Mouse (Mus musculus) liver, postnatal 0 days (tissue): ENCODE results near the gene Zfhx3. TPM values are rescaled to one million over a fixed set of nuclear protein-coding genes. Genes with fewer than 3 reads are reported as not detected.

Experiments
- ATAC-seq: fragments of 200-750 bp; cut with Nextera tagmentation; 2 replicates; pipeline ENCODE4 v1.8.0; 2017; ENCODE audit warnings: mild to moderate bottlenecking, moderate library complexity
- DNase-seq: peaks from one replicate; pipeline ENCODE4 v3.0.0-alpha.2; 2016
- H3K27ac ChIP-seq: fragments of 300-500 bp; sonication (generic); 2 replicates; pipeline ENCODE4 v1.5.1; 2014; ENCODE audit warnings: antibody characterized with exemption, moderate library complexity, mild to moderate bottlenecking, low read depth
- H3K27me3 ChIP-seq: fragments of 300-500 bp; sonication (generic); 2 replicates; pipeline ENCODE4 v1.6.1; 2014; ENCODE audit warnings: low read length, control low read depth, mixed read lengths; ENCODE audit not compliant: insufficient read depth
- H3K36me3 ChIP-seq: fragments of 300-500 bp; sonication (generic); replicated peaks from 2 replicates; pipeline ENCODE4 v1.6.1; 2014; ENCODE audit warnings: mild to moderate bottlenecking, control low read depth, low read length, moderate library complexity, mixed read lengths; ENCODE audit not compliant: insufficient read depth
- H3K4me1 ChIP-seq: fragments of 300-500 bp; sonication (generic); 2 replicates; pipeline ENCODE4 v1.6.1; 2014; ENCODE audit warnings: antibody characterized with exemption, mild to moderate bottlenecking, control low read depth; ENCODE audit not compliant: insufficient read depth
- H3K4me2 ChIP-seq: fragments of 300-500 bp; sonication (generic); 2 replicates; pipeline ENCODE4 v1.6.1; 2014; ENCODE audit warnings: low read depth, mild to moderate bottlenecking, low read length, moderate library complexity, mixed read lengths
- H3K4me3 ChIP-seq: fragments of 300-500 bp; sonication (generic); 2 replicates; pipeline ENCODE4 v1.5.1; 2014; ENCODE audit warnings: low read depth, low read length
- H3K9ac ChIP-seq: fragments of 300-500 bp; sonication (generic); replicated peaks from 2 replicates; pipeline ENCODE4 v1.6.1; 2014; ENCODE audit warnings: mild to moderate bottlenecking, moderate library complexity
- H3K9me3 ChIP-seq: fragments of 300-500 bp; sonication (generic); 2 replicates; pipeline ENCODE4 v1.6.1; 2016; ENCODE audit warnings: mild to moderate bottlenecking, control low read depth, low read length, mixed read lengths
- CTCF ChIP-seq: sonication (generic); IDR thresholded peaks from 2 replicates; pipeline ENCODE4 v1.5.1; 2016; ENCODE audit warnings: antibody characterized with exemption, low read depth
- EP300 ChIP-seq: IDR thresholded peaks from 2 replicates; pipeline ENCODE4 v1.6.1; 2016; ENCODE audit warnings: antibody characterized with exemption, low read depth, mild to moderate bottlenecking
- WGBS: fragments of 180-500 bp; shearing (Covaris S2); extraction: QIAGEN DNeasy Blood & Tissue Kit; methylation state at CpG from one replicate; pipeline ENCODE4 v1.1.7; 2014; ENCODE audit not compliant: insufficient replicate concordance; 5-methylcytosine and 5-hydroxymethylcytosine counted together
- polyA plus RNA-seq: library from polyadenylated mRNA; unstranded; fragments of >200 nt; fragmentation: Nextera tagmentation; extraction: Ambion mirVana; gene quantifications from 2 replicates; pipeline ENCODE4 v1.2.1, GENCODE M21; 2015

Gene Zfhx3
- polyA plus RNA-seq, 1 experiment from 2014 or later = 1.2 TPM

DNA sequence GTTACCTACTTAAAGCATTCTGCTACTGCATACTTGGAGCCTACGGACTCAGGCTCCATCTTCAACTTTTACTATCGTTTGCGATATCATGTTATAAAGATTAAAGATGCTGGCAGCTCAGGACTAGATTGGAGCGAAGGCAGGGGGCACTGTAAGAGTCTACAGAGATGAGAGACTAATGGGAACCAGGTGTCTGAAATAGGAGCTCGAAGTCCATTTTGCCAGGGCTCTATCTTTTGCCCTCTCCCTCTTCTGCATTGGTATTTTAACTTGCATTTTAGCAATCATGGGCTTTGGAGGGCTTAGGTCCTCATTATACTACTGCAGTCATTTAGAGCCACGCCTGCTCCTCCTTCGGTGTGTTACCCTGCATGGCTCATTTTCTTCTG, 1035.9 kb downstream of the Zfhx3 start:
- Histone ChIP-seq H3K9ac (no peak overlapping the region), H3K4me3 (no peak overlapping the region), H3K27ac (no peak overlapping the region), H3K9me3 (no peaks in the 10 kb centered on the region), H3K4me1 (no peaks in the 10 kb centered on the region), H3K27me3 (no peaks in the 10 kb centered on the region), H3K4me2 (no peak overlapping the region), H3K36me3 (no peaks in the 10 kb centered on the region)
- 83% methylated on average over 7 of the region's 7 CpGs for WGBS
- TF ChIP-seq CTCF (no peak), EP300 (no peak)
- ATAC-seq (no peak), DNase-seq (no peak)

DNA sequence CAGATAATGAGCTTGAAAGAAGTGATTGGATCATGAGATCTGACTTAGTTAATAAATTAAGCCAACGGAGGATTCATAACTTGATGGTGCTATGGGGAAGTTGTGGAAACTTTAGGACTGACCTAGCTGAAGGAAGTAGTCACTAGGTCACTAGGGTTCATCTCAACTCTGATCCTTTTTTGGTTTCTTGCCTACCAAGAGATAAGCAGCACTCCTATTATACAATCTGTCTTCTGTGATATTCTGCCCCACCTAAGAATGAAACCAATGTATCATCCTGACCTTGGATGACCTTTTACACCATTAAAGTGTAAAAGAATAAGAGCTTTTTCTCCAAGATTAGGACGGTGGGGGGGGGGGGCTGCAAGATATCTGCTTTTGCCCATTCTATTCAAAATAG, 1042.5 kb downstream of the Zfhx3 start:
- Histone ChIP-seq H3K4me1 (no peaks in the 10 kb centered on the region), H3K27ac (no peak overlapping the region), H3K4me2 (no peak overlapping the region), H3K36me3 (no peaks in the 10 kb centered on the region), H3K9me3 (no peaks in the 10 kb centered on the region), H3K9ac (no peak overlapping the region), H3K4me3 (no peak overlapping the region), H3K27me3 (no peaks in the 10 kb centered on the region)
- ATAC-seq (no peak), DNase-seq (no peak)
- WGBS = 52% methylated on average over 2 of the region's 2 CpGs
- TF ChIP-seq CTCF = no peak
- TF ChIP-seq EP300 = no peak

DNA sequence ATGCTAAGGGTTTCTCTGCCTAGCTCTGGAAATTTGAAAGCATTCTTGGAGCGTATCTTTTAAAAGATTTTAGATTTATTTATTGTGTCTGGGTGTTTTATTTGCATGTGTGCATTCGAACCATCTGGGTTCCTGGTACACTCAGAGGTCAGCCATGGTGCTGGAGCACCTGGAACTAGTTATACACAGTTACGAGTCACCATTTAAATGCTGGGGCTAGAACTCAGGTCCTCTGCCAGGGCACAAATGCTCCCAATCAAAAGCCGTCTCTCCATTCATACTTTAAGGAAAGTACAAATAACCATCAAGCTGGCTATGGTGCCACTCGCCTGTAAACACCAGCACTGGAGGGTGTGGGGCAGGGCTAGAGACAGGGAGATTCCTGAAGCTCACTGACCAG, 1047.4 kb downstream of the Zfhx3 start:
- Histone ChIP-seq H3K27ac (peak overlapping the region; percentile 88), H3K9ac (no peak overlapping the region)
- WGBS = 73% methylated on average over 5 of the region's 5 CpGs

DNA sequence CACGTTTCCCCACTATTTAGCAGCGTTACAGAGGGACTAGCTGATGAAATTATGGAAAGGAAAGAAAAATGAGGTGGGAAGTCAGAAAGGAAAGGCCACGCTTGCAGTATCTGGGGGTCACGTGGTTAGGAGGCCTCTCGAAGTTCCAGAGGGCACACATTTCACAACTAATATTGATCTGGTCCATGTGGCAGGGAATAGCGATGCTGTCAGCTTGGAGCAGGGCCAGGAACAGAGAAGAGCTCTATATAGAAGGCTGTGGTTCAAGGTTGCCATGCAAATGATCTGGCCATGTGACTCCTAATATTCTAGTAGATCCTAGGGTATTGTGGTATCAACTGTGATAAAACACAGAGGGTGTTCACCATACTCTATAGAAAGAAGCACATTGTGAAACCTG, 1048.1 kb downstream of the Zfhx3 start:
- H3K4me2 ChIP-seq = no peak overlapping the region
- peak overlapping the region; percentile 88 for H3K27ac ChIP-seq
- H3K9me3 ChIP-seq = no peaks in the 10 kb centered on the region
- TF ChIP-seq EP300 (peak; percentile 86), CTCF (no peak)
- H3K9ac ChIP-seq = no peak overlapping the region
- no peaks in the 10 kb centered on the region for H3K36me3 ChIP-seq
- ATAC-seq (peak; percentile 92), DNase-seq (peak; percentile 76)
- 54% methylated on average over 6 of the region's 6 CpGs for WGBS
- peaks cover 3% of the 10 kb centered on the region; the same call in 1 of the 2 replicates for H3K4me1 ChIP-seq
- no peak overlapping the region for H3K4me3 ChIP-seq
- no peaks in the 10 kb centered on the region for H3K27me3 ChIP-seq

More for the DNA sequence above, 1047.4 kb downstream of the Zfhx3 start:
- no peaks in the 10 kb centered on the region for H3K27me3 ChIP-seq
- DNase-seq (no peak), ATAC-seq (peak; percentile 46; the same call in 1 of the 2 replicates)
- no peaks in the 10 kb centered on the region for H3K36me3 ChIP-seq
- no peaks in the 10 kb centered on the region for H3K9me3 ChIP-seq
- no peak overlapping the region for H3K4me3 ChIP-seq
- peaks cover 3% of the 10 kb centered on the region; the same call in 1 of the 2 replicates for H3K4me1 ChIP-seq
- no peak for TF ChIP-seq EP300
- TF ChIP-seq CTCF = no peak
- no peak overlapping the region for H3K4me2 ChIP-seq

DNA sequence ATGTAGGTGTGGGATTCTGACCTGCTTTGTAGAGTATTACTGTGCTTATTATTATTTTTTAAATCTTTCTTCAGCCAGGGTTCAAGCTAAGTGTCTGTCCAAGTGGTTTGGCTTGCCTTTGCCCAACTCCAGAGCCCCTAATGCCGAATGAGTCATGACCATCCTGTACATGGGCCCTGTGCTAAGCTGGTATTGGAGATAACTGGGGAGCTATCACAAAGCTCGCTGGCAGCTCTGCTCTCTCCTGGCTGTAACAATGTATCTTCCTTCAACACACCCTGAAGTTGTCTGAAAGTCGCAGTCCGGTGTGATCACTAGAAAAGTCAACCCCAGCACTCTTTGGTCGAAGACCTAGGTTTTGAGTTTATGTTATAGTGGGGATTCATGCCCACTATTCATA, 1049.0 kb downstream of the Zfhx3 start:
- Histone ChIP-seq H3K4me2 (no peak overlapping the region), H3K27ac (peak overlapping the region; percentile 81)
- 75% methylated on average over 5 of the region's 5 CpGs for WGBS

DNA sequence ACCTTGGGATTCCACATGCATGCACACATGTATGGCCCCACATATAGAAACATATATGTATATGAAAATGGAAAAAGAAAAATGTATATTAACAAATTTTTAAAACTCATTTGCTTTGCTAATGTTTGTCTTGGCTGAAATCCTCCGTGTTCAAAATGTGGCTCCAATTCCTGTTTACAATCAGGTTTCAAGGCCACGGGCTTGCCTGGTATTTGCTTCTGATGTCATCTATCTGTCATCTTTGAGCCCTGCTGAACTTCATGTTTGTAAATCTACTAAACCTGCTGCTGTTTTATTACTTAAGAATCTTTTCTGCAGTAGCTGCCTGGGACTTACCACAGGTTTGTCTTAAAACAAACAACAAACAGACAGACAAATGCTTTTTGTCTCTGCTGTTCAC, 1051.3 kb downstream of the Zfhx3 start:
- WGBS = 53% methylated on average over 2 of the region's 2 CpGs
- H3K4me1 ChIP-seq = peaks cover 3% of the 10 kb centered on the region; the same call in 1 of the 2 replicates
- H3K4me2 ChIP-seq = no peak overlapping the region
- peak; percentile 21 for DNase-seq
- no peaks in the 10 kb centered on the region for H3K27me3 ChIP-seq
- TF ChIP-seq EP300 (peak; percentile 51; the same call in 1 of the 2 replicates), CTCF (no peak)
- no peaks in the 10 kb centered on the region for H3K9me3 ChIP-seq
- H3K9ac ChIP-seq = peak overlapping the region; percentile 35; the same call in 1 of the 2 replicates
- peak; percentile 52 for ATAC-seq
- H3K4me3 ChIP-seq = no peak overlapping the region
- H3K27ac ChIP-seq = peak overlapping the region; percentile 95
- no peaks in the 10 kb centered on the region for H3K36me3 ChIP-seq

More for the DNA sequence above, 1049.0 kb downstream of the Zfhx3 start:
- H3K36me3 ChIP-seq = no peaks in the 10 kb centered on the region
- no peak for TF ChIP-seq EP300
- no peak for TF ChIP-seq CTCF
- H3K4me3 ChIP-seq = no peak overlapping the region
- no peak for DNase-seq
- H3K9ac ChIP-seq = no peak overlapping the region
- ATAC-seq = no peak
- H3K27me3 ChIP-seq = no peaks in the 10 kb centered on the region
- H3K9me3 ChIP-seq = no peaks in the 10 kb centered on the region
- H3K4me1 ChIP-seq = peaks cover 3% of the 10 kb centered on the region; the same call in 1 of the 2 replicates
